Mouse (Mus musculus): ENCODE data around the gene Fam71a. TPM values are rescaled to one million over a fixed set of nuclear protein-coding genes. Genes with fewer than 3 reads are reported as not detected.

Gene Fam71a
- polyA plus RNA-seq, 1 experiment from 2014 or later: not detected

DNA sequence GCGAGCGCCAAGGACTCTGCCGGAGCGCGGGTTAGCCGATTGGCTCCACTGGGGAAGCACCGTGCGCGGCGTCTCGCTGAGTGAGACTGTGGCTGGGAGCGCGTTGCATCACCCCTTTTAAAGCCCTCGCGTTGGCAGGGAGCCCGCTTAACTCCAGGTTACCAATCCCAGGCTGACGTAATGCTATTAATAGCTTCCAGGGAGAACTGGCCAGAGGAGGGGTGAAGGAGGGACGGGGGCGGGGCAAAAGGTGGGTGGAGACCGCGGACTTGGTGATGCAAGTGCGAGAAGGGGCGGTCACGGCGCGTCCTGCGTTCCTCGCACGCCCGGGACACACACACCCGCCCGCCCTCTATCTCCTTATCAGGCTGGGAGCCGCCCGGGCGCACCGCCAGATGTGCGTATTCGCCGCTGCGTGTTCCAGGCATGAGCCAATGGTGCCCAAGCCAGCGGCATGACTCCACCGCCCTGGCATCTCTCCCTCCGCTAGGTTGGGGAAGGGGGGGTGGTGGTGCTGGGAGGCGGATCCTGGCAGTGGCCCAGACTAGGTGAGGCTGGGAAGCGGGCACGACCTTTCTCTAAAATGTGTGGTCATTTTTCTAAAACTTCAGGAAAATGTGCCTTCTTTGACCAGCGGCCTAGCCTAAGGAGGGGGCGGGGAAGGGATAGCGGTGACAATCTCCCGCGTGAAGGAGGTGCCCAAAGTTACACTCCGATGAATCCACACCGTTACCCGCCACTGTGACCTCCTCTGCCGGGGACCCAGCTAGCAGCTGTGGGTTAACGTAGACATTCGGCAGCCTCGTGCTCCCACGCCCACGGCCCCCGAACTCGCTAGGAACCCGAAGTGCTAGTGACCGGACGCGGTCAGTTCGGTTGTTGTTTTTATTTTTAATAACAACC lies 18.8 kb upstream of the Fam71a start:
- Histone ChIP-seq H3K9me3 (ENCODE audit: control insufficient read depth, low read length) (no peaks in the 10 kb centered on the region), H3K9ac (ENCODE audit: low read length) (peak overlapping the region; percentile 80), H3K27ac (ENCODE audit: low read length) (peak overlapping the region; percentile 84), H3K27me3 (ENCODE audit: control insufficient read depth, insufficient read depth, low read depth, low read length) (peaks cover 14% of the 10 kb centered on the region), H3K4me2 (ENCODE audit: low read depth, low read length) (peak overlapping the region; percentile 100), H3K36me3 (ENCODE audit: control insufficient read depth, insufficient read depth, low read length) (no peaks in the 10 kb centered on the region), H3K4me3 (ENCODE audit: low read length) (peak overlapping the region; percentile 66), H3K4me1 (replicated peaks; ENCODE audit: control insufficient read depth, insufficient read depth, low read length) (peaks cover 37% of the 10 kb centered on the region)
- ATAC-seq (ENCODE audit: low read depth): peak; percentile 93
- under 1% methylated on average over 67 of the region's 67 CpGs for WGBS

GRCm38 (mm10) chr1:191182431-191183162 lies 18.0 kb upstream of the Fam71a start:
- ATAC-seq (ENCODE audit: low read depth): peak; percentile 36
- Histone ChIP-seq H3K4me1 (replicated peaks; ENCODE audit: control insufficient read depth, insufficient read depth, low read length) (peaks cover 40% of the 10 kb centered on the region), H3K36me3 (ENCODE audit: control insufficient read depth, insufficient read depth, low read length) (no peaks in the 10 kb centered on the region), H3K4me3 (ENCODE audit: low read length) (peak overlapping the region; percentile 66), H3K27ac (ENCODE audit: low read length) (peak overlapping the region; percentile 84), H3K4me2 (ENCODE audit: low read depth, low read length) (peak overlapping the region; percentile 100), H3K27me3 (ENCODE audit: control insufficient read depth, insufficient read depth, low read depth, low read length) (peaks cover 14% of the 10 kb centered on the region), H3K9ac (ENCODE audit: low read length) (peak overlapping the region; percentile 80), H3K9me3 (ENCODE audit: control insufficient read depth, low read length) (no peaks in the 10 kb centered on the region)
- WGBS: under 1% methylated on average over 61 of the region's 61 CpGs

GRCm38 (mm10) chr1:191181469-191182259 lies 17.0 kb upstream of the Fam71a start:
- H3K27ac ChIP-seq (ENCODE audit: low read length): no peak overlapping the region
- H3K4me3 ChIP-seq (ENCODE audit: low read length): peak overlapping the region; percentile 10; the same call in 1 of the 2 replicates
- peaks cover 40% of the 10 kb centered on the region for H3K4me1 ChIP-seq (replicated peaks; ENCODE audit: control insufficient read depth, insufficient read depth, low read length)
- no peak for ATAC-seq (ENCODE audit: low read depth)
- peaks cover 14% of the 10 kb centered on the region for H3K27me3 ChIP-seq (ENCODE audit: control insufficient read depth, insufficient read depth, low read depth, low read length)
- 42% methylated on average over 12 of the region's 12 CpGs for WGBS
- H3K36me3 ChIP-seq (ENCODE audit: control insufficient read depth, insufficient read depth, low read length): no peaks in the 10 kb centered on the region
- no peak overlapping the region; the same call in 1 of the 2 replicates for H3K9ac ChIP-seq (ENCODE audit: low read length)
- H3K4me2 ChIP-seq (ENCODE audit: low read depth, low read length): peak overlapping the region; percentile 100
- H3K9me3 ChIP-seq (ENCODE audit: control insufficient read depth, low read length): no peaks in the 10 kb centered on the region

DNA sequence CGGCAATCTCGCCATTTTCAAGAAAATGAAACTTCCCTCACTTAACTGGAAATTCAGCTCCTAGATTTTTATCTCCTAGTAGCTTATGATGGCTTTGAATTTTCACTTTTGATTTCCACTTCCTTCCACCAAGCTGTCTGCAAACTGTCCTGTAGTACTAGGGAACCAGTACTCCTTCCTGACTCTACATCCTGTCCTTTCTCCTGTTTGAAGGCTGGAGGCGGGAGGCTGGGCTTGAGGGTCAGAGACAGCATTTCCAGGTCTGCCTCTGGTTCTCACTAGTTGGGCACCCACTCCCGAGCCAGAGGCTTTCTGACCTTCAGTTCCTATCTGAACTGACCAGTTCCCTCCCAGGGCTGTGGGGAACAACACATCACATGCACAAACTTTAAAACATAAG lies 15.8 kb upstream of the Fam71a start:
- H3K9me3 ChIP-seq (ENCODE audit: control insufficient read depth, low read length): no peaks in the 10 kb centered on the region
- peaks cover 30% of the 10 kb centered on the region for H3K4me1 ChIP-seq (replicated peaks; ENCODE audit: control insufficient read depth, insufficient read depth, low read length)
- H3K4me3 ChIP-seq (ENCODE audit: low read length): no peak overlapping the region
- no peaks in the 10 kb centered on the region for H3K36me3 ChIP-seq (ENCODE audit: control insufficient read depth, insufficient read depth, low read length)
- peak overlapping the region; percentile 32; the same call in 1 of the 2 replicates for H3K4me2 ChIP-seq (ENCODE audit: low read depth, low read length)
- WGBS: 53% methylated on average over 4 of the region's 4 CpGs
- H3K27ac ChIP-seq (ENCODE audit: low read length): no peak overlapping the region
- no peak for ATAC-seq (ENCODE audit: low read depth)
- peaks cover 11% of the 10 kb centered on the region for H3K27me3 ChIP-seq (ENCODE audit: control insufficient read depth, insufficient read depth, low read depth, low read length)
- H3K9ac ChIP-seq (ENCODE audit: low read length): peak overlapping the region; percentile 39; the same call in 1 of the 2 replicates

DNA sequence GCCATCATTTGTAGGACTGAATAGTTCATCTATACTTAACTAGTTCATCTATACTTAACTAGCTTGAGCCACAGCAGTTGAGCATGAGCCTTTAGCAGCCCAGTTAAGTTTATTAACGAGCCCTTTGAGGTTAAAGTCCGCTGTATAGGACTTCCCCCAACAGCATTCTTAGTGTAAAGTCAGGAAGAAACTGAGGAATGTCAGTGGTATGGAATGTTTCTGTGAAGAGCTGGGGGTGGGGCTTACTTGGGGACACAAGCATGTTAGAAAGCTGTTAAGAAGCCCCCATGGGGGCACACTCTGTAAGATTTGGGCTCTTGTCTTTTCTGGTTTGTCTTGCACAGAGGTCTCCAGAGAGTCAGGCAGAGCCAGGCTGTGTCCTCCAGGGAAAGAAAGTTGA lies 15.2 kb upstream of the Fam71a start:
- 23% methylated on average over 2 of the region's 2 CpGs for WGBS
- ATAC-seq (ENCODE audit: low read depth): no peak
- peaks cover 25% of the 10 kb centered on the region for H3K4me1 ChIP-seq (replicated peaks; ENCODE audit: control insufficient read depth, insufficient read depth, low read length)

GRCm38 (mm10) chr1:191178511-191179188 lies 14.0 kb upstream of the Fam71a start:
- Histone ChIP-seq H3K4me3 (ENCODE audit: low read length) (no peak overlapping the region), H3K27ac (ENCODE audit: low read length) (no peak overlapping the region), H3K4me1 (replicated peaks; ENCODE audit: control insufficient read depth, insufficient read depth, low read length) (peaks cover 17% of the 10 kb centered on the region), H3K4me2 (ENCODE audit: low read depth, low read length) (no peak overlapping the region), H3K9ac (ENCODE audit: low read length) (no peak overlapping the region), H3K27me3 (ENCODE audit: control insufficient read depth, insufficient read depth, low read depth, low read length) (peaks cover 2% of the 10 kb centered on the region; the same call in 1 of the 2 replicates), H3K36me3 (ENCODE audit: control insufficient read depth, insufficient read depth, low read length) (no peaks in the 10 kb centered on the region), H3K9me3 (ENCODE audit: control insufficient read depth, low read length) (no peaks in the 10 kb centered on the region)
- ATAC-seq (ENCODE audit: low read depth): no peak
- 33% methylated on average over 15 of the region's 15 CpGs for WGBS

More for the DNA sequence above, 15.2 kb upstream of the Fam71a start:
- Histone ChIP-seq H3K9ac (ENCODE audit: low read length) (peak overlapping the region; percentile 39; the same call in 1 of the 2 replicates), H3K27me3 (ENCODE audit: control insufficient read depth, insufficient read depth, low read depth, low read length) (peaks cover 9% of the 10 kb centered on the region; the same call in 1 of the 2 replicates), H3K4me2 (ENCODE audit: low read depth, low read length) (peak overlapping the region; percentile 32; the same call in 1 of the 2 replicates), H3K36me3 (ENCODE audit: control insufficient read depth, insufficient read depth, low read length) (no peaks in the 10 kb centered on the region), H3K27ac (ENCODE audit: low read length) (no peak overlapping the region), H3K9me3 (ENCODE audit: control insufficient read depth, low read length) (no peaks in the 10 kb centered on the region), H3K4me3 (ENCODE audit: low read length) (no peak overlapping the region)

GRCm38 (mm10) chr1:191176887-191177286 lies 12.3 kb upstream of the Fam71a start:
- WGBS: 68% methylated on average over 7 of the region's 7 CpGs
- ATAC-seq (ENCODE audit: low read depth): no peak
- Histone ChIP-seq H3K9ac (ENCODE audit: low read length) (no peak overlapping the region), H3K4me3 (ENCODE audit: low read length) (no peak overlapping the region), H3K4me1 (replicated peaks; ENCODE audit: control insufficient read depth, insufficient read depth, low read length) (peaks cover 15% of the 10 kb centered on the region), H3K36me3 (ENCODE audit: control insufficient read depth, insufficient read depth, low read length) (no peaks in the 10 kb centered on the region), H3K27ac (ENCODE audit: low read length) (no peak overlapping the region), H3K9me3 (ENCODE audit: control insufficient read depth, low read length) (no peaks in the 10 kb centered on the region), H3K27me3 (ENCODE audit: control insufficient read depth, insufficient read depth, low read depth, low read length) (peaks cover 2% of the 10 kb centered on the region; the same call in 1 of the 2 replicates), H3K4me2 (ENCODE audit: low read depth, low read length) (no peak overlapping the region)

DNA sequence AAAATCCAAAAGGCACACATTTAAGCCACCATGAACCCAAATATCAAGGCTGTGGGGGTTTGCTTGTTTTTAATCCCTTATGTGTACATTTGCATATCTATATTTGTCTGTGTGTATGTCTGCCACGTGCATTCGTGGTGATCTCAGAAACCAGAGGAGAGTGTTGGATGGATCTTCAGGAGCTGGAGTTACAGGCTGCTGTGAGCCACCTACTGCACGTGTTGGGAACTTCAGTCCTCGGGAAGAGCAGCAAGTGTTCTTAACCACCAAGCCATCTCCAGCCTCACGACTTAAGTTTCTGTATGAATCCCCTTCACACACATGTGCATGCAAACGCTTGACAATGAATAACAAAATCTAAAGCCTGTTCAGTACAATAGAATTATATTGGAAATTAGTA lies 7.9 kb upstream of the Fam71a start:
- WGBS: 12% methylated on average over 6 of the region's 6 CpGs

More for the DNA sequence above, 7.9 kb upstream of the Fam71a start:
- Histone ChIP-seq H3K4me1 (replicated peaks; ENCODE audit: control insufficient read depth, insufficient read depth, low read length) (no peaks in the 10 kb centered on the region), H3K9me3 (ENCODE audit: control insufficient read depth, low read length) (no peaks in the 10 kb centered on the region), H3K27ac (ENCODE audit: low read length) (no peak overlapping the region), H3K9ac (ENCODE audit: low read length) (no peak overlapping the region), H3K4me2 (ENCODE audit: low read depth, low read length) (no peak overlapping the region), H3K36me3 (ENCODE audit: control insufficient read depth, insufficient read depth, low read length) (no peaks in the 10 kb centered on the region), H3K27me3 (ENCODE audit: control insufficient read depth, insufficient read depth, low read depth, low read length) (no peaks in the 10 kb centered on the region), H3K4me3 (ENCODE audit: low read length) (no peak overlapping the region)
- no peak for ATAC-seq (ENCODE audit: low read depth)
